27 mouse cellular contexts compared by ENCODE assay signal in the genomic region with DNA sequence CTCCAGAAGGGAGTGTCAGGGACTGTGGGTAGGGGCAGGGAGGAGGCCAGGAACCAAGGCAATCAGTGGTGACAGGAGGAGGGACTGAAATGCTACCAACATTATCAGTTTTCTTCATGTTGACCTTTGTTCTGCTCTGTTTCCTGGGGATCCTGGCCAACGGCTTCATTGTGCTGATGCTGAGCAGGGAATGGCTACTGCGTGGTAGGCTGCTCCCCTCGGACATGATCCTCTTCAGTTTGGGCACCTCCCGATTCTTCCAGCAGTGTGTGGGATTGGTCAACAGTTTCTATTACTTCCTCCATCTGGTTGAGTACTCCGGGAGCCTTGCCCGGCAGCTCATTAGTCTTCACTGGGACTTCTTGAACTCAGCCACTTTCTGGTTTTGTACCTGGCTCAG. TPM values are rescaled to one million over a fixed set of nuclear protein-coding genes. Genes with fewer than 3 reads are reported as not detected.
DNase-seq lines count a peak whose midpoint lies in the region; ATAC-seq lines count a peak whose summit lies in the region.
"Had no signal": no experiment of that assay in that cellular context is flagged by ENCODE, and none has a peak within 500 bp of the region (broad histone marks: within the 10 kb centered on the region; RNA-seq: fewer than 3 reads in every experiment).

A gene (plus strand): TSS at position 90 of the 400 bp plus-strand sequence.

- ATAC-seq in kidney, embryonic 14.5 days (ENCODE audit: low FRiP score, low TSS enrichment) = no peak
- peak; percentile 42; the same call in 1 of the 2 replicates for ATAC-seq in heart, embryonic 12.5 days (ENCODE audit: insufficient number of reproducible peaks, low FRiP score)
- no peak for ATAC-seq in erythroblast, adult 5-6 weeks (replicated peaks; ENCODE audit: low FRiP score, poor library complexity, severe bottlenecking)
- ATAC-seq: hindbrain, embryonic 16.5 days; liver, embryonic 12.5 days had no signal

- DNase-seq in kidney, adult 11 months = peak; percentile 12
- DNase-seq in heart, postnatal 25 days (ENCODE audit: low spot score) = peak; percentile 22
- DNase-seq in kidney, postnatal 14 days = peak; percentile 5
- DNase-seq in embryo, embryonic 9.5 days (ENCODE audit: extremely low spot score) = no peak
- no peak for DNase-seq in left cerebral cortex, postnatal 14 days (ENCODE audit: low spot score in 2 of 2)
- DNase-seq: adrenal gland, adult 8-10 months; cerebellum, adult 11-12 months; cerebellum, postnatal 14 days; embryo, embryonic 11 days; gastrocnemius, adult 2 months; layer of hippocampus, adult 9-11 months; lung, embryonic 14.5 days; lung, postnatal 4 days; thymus, adult 18-20 months had no signal

- H3K4me1 ChIP-seq in kidney, embryonic 14.5 days (ENCODE audit: control insufficient read depth, insufficient read depth, low read length) = no peaks in the 10 kb centered on the region
- no peaks in the 10 kb centered on the region for H3K4me1 ChIP-seq in heart, embryonic 12.5 days (replicated peaks)
- H3K4me1 ChIP-seq: embryonic facial prominence, embryonic 15.5 days; limb, embryonic 12.5 days; liver, embryonic 12.5 days; midbrain, embryonic 12.5 days had no signal

- no peak within 1 kb of the TSS for H3K4me2 ChIP-seq in kidney, embryonic 14.5 days (replicated peaks; ENCODE audit: low read depth, low read length)
- no peak within 1 kb of the TSS for H3K4me2 ChIP-seq in heart, embryonic 12.5 days
- H3K4me2 ChIP-seq: embryonic facial prominence, embryonic 15.5 days; limb, embryonic 12.5 days; liver, embryonic 12.5 days; lung, embryonic 14.5 days; midbrain, embryonic 12.5 days had no signal

- WGBS in kidney, embryonic 14.5 days = 59% methylated on average over 6 of the region's 6 CpGs
- WGBS in heart, embryonic 12.5 days = 45% methylated on average over 6 of the region's 6 CpGs

- H3K9ac ChIP-seq in kidney, embryonic 14.5 days (ENCODE audit: low read depth, low read length) = no peak within 1 kb of the TSS
- no peak within 1 kb of the TSS for H3K9ac ChIP-seq in heart, embryonic 12.5 days
- H3K9ac ChIP-seq: embryonic facial prominence, embryonic 15.5 days; limb, embryonic 12.5 days; liver, embryonic 12.5 days; lung, embryonic 14.5 days; midbrain, embryonic 12.5 days had no signal

- no peaks in the 10 kb centered on the region for H3K36me3 ChIP-seq in kidney, embryonic 14.5 days (ENCODE audit: control insufficient read depth, insufficient read depth, low read length)
- H3K36me3 ChIP-seq in heart, embryonic 12.5 days = no peaks in the 10 kb centered on the region
- H3K36me3 ChIP-seq: embryonic facial prominence, embryonic 15.5 days; limb, embryonic 12.5 days; liver, embryonic 12.5 days; midbrain, embryonic 12.5 days had no signal

- no peaks in the 10 kb centered on the region for H3K27me3 ChIP-seq in kidney, embryonic 14.5 days (ENCODE audit: control insufficient read depth, insufficient read depth, low read length)
- H3K27me3 ChIP-seq in heart, embryonic 12.5 days (replicated peaks) = no peaks in the 10 kb centered on the region
- H3K27me3 ChIP-seq: embryonic facial prominence, embryonic 15.5 days; limb, embryonic 12.5 days; liver, embryonic 12.5 days; midbrain, embryonic 12.5 days had no signal

- no peak within 1 kb of the TSS for H3K27ac ChIP-seq in kidney, embryonic 14.5 days (ENCODE audit: low read depth, low read length)
- H3K27ac ChIP-seq in heart, embryonic 12.5 days (ENCODE audit: poor library complexity, severe bottlenecking) = no peak within 1 kb of the TSS
- H3K27ac ChIP-seq: embryonic facial prominence, embryonic 15.5 days; gastrocnemius, adult 2 months; limb, embryonic 12.5 days; liver, embryonic 12.5 days; midbrain, embryonic 12.5 days had no signal

- H3K4me3 ChIP-seq in kidney, embryonic 14.5 days (ENCODE audit: low read length) = no peak within 1 kb of the TSS
- H3K4me3 ChIP-seq in heart, embryonic 12.5 days = no peak within 1 kb of the TSS
- H3K4me3 ChIP-seq: embryonic facial prominence, embryonic 15.5 days; gastrocnemius, adult 2 months; limb, embryonic 12.5 days; liver, embryonic 12.5 days; midbrain, embryonic 12.5 days had no signal

- intact Hi-C loops in heart, postnatal 25 days (cut with DNase I) = loop anchor here (5.0 kb wide), 1 partner anchor 52 kb away; no protein-coding TSS in a partner anchor
- intact Hi-C loops in left cerebral cortex, postnatal 14 days (cut with DNase I) = no loop called here

- no peaks in the 10 kb centered on the region for H3K9me3 ChIP-seq in kidney, embryonic 14.5 days (ENCODE audit: control insufficient read depth, low read length)
- no peaks in the 10 kb centered on the region for H3K9me3 ChIP-seq in heart, embryonic 12.5 days (replicated peaks)
- H3K9me3 ChIP-seq: embryonic facial prominence, embryonic 15.5 days; limb, embryonic 12.5 days; liver, embryonic 12.5 days; midbrain, embryonic 12.5 days had no signal

RNA-seq across cellular contexts. Expression of the gene that starts here (rescaled TPM):
- not detected in 2 replicates for polyA plus RNA-seq in kidney, embryonic 14.5 days (2014; fragmentation: Nextera tagmentation; extraction: Ambion mirVana)
- not detected in 2 replicates for polyA plus RNA-seq in heart, embryonic 12.5 days (2016; fragmentation: Nextera tagmentation; extraction: Ambion mirVana)
- total RNA-seq in heart, postnatal 25 days (2021) = not detected
- not detected in 2 replicates for total RNA-seq in erythroblast, adult 5-6 weeks (2015; ENCODE audit: low replicate concordance)
- not detected in 2 replicates for total RNA-seq in erythroblast, adult 5-6 weeks (2017; ENCODE audit: low replicate concordance)
- not detected for total RNA-seq in left cerebral cortex, postnatal 14 days (2021)
- total RNA-seq: monocyte, adult 5-6 weeks had no signal
- polyA plus RNA-seq: C2C12; embryonic facial prominence, embryonic 15.5 days; forebrain, embryonic 11.5 days; gonadal fat pad, adult 2 months; hindbrain, embryonic 16.5 days; limb, embryonic 12.5 days; liver, embryonic 12.5 days; lung, embryonic 14.5 days; midbrain, embryonic 12.5 days; neural tube, embryonic 11.5 days had no signal

Comparison
In these comparisons a context has a peak if more than half of its experiments do, and no peak if none do; other contexts are left out.
1. Peak in ATAC-seq in heart, embryonic 12.5 days; RNA of the gene not detected or under 1 TPM.
2. Peak in DNase-seq in heart, postnatal 25 days; RNA of the gene not detected or under 1 TPM.
3. DNase-seq: peak in kidney, adult 11 months (single experiment) and kidney, postnatal 14 days (single experiment); none in embryo, embryonic 9.5 days (single experiment) and left cerebral cortex, postnatal 14 days (0 of 2).